Mouse (Mus musculus) urinary bladder, postnatal 14 days (tissue): ENCODE data around the gene Fgfr1op.
A peak's percentile ranks its signal among the peaks of the same experiment; 100 is the strongest.

ENCODE experiments used
- DNase-seq: peaks from one replicate; pipeline ENCODE4 v3.0.0; 2021; ENCODE audit warnings: low spot score

Gene Fgfr1op

DNA sequence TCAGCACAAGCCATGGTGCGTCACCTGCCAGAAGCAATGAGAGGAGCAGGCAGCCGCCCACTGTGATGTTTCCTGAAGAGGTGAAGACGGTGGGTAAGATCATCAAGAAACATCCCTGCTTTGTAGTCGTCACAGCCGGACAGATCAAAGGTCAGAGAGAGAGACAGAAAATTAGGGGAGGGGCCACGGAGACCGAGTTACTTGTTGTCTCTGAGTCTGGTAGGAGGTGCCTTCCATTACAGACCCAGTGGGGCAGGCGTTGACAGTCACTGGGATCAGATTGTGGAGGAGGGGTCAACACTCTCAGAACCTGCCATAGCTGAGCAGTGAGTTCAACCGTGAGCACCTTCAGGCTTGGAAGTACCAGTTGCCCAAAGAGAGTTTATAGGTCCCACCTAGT, 63.3 kb downstream of the Fgfr1op start:
- no peak for DNase-seq

DNA sequence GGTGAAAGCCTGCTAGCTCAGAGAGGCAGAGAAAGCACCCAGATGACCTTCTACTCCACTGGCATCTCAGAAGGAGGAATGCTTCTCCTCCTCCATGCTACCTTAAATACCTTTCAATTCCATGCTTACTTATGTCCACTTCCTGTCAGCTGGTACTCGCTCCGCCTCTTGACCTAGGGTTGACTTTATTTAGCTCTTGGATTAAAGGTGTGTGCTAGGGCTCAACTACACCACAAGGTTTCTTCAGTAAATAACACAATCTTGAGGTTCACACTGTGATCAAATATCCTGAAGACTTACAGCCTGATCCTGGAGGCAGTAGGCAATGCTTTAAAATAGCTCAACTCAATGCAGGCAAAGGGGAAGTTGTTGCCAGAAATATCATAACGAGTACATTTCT, 64.3 kb downstream of the Fgfr1op start:
- no peak for DNase-seq

DNA sequence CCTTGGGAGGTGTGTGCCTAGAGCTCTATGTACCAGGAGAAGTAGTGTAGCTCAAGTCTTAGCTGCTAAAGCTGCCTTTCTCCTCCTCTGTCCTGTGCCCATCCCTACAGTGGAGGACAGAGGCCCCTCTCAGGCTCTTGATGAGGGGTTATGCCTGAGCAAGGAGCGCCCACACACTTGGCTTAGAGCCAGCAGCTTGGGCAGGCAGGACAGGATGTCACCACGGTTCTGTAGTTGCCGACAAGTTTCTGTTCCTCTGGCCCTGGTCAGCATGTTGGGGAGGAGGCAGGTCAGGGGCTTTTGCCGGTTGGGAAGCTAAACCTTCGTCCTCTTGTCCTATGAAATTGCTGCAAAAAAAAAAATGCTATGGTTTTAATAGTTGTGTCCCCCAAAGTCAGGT, 66.8 kb downstream of the Fgfr1op start:
- peak; percentile 12 for DNase-seq

DNA sequence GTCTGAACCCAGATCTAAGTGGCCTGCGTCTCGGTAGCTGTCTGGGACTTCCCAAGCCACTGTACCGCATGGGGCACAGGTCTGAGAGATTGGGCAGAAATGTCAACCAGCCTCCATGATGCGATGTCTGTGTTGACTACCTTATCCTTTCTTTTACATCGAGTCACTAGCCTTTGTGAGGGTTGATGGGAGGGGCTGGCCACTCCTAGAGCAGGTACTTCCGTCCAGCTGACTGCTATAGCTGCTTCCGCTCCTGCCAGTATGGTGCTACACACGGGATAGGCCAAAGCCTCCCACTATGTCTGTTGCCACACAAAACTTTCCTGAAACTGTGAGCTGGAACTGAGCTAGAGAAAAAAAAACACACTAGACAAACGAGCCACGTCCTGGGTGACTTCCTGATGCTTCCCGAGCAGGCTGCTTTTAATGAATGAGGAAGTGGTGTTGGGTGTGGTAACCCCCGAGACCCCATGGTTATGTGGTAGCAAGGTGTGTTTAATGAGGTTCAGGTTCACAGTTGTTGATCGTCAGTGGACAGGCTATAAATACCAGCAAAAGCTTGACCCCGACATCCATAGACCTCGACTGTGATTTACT, 68.4 kb downstream of the Fgfr1op start:
- no peak for DNase-seq

DNA sequence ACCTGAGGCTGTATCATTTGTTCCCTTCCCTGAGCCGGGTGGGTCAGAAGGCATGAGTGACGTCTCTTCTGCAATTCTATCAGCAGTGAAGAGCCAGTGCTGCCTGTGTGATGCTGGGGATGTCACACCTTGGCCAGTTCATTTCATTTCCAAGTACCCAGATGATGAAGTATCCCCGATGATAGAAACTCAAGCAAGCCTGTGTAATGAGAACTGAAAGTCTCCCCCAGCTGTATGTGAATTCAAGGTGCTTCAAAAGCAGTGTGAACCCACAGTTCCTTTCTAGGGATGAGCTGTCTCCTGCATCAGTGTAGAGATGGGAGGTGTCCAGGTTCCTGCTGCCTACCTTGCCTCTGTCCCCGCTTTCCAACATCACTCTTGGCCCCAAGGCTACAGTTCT, 69.2 kb downstream of the Fgfr1op start:
- no peak for DNase-seq

DNA sequence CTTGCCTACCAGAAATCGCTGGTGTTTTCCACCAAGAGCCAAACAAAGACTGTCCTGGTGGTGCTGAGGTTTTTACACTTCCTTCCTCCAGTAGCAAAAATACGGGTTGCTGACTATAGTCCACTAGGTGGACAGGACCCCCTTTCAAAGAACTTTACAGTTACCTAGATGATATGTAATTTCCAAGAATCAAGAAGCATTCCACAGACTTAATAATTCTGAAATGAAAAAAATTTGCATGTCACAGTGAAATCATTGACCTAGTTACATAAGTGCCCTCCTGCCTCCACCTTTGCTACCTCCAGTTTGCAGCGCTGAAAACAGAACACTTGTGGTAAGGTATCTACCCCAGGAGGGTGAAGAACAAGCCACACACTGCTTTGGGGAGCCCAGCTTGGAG, 70.4 kb downstream of the Fgfr1op start, which contains the start of gene Ccr6:
Gene Ccr6, plus strand, starts transcription at position 301 of the 400 bp plus-strand sequence.
- DNase-seq, result no peak

DNA sequence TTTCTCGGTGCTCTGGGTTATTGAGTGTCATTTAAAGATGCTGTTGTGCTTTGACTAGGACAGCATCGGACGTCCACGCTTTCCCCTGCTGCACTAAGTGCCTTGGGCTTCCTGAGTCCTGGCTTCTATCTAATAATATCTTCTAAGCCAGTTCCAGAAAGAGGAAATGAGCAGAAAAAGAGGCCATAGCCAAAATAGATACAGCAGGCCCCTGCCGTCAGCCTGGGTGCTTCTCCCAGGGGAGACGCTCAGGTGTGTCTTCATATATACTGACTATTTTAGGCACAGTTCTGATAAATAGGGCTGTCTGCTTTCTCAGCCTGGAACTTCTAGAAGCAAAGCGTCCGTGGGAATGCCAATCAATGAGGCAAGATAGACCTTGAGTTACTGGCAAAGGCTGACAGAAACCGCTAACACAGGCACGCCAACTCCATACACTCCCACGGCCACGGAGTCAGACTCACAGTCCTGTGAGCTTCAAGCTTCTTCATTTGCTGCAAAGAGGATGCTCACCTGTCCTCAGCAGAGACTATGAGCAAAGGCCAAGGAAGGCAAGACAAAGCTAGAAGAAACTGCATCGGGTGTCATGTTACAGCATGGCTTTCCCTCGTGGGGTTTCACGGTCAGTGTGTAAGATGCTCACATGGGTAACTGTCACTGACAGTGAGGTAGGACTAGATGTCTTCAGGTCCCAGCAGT, 72.9 kb downstream of the Fgfr1op start:
- DNase-seq, result no peak

DNA sequence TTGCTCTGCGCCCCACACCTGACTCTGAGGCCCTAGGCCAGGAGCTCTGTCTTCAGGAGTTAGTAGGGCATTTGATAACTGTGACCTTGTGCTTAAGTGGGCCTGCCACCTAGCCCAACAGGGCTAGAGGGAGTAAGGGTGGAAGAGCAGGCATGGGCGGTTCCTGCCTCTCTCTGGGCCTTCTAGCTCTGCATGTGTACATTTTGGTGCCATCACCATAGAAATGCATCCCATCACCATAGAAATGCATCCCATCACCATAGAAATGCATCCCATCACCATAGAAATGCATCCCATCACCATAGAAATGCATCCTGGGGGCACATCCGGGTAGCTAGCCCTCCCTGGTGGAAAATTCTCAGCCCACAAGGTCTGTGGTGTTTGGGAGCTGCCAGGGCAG, 74.3 kb downstream of the Fgfr1op start:
- no peak for DNase-seq

DNA sequence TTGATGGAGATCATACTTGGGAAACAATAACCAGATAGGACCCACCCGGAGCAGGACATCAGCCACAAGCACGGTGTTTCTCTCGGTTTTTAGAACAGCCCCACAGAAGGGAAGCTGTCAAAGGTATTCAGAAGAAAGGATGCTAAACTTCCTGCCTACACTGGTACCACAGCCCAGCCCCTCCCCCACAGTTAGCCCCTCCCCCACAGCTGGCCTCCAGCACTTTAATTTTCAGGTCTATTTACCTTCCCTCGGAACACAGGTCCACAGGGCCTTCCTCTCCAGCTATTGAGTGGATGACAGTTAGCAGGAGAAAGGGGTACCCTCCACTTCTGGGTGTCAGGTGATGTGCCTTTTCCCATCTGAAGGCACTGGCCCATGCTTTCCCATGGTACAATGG, 75.2 kb downstream of the Fgfr1op start:
- DNase-seq, result no peak

DNA sequence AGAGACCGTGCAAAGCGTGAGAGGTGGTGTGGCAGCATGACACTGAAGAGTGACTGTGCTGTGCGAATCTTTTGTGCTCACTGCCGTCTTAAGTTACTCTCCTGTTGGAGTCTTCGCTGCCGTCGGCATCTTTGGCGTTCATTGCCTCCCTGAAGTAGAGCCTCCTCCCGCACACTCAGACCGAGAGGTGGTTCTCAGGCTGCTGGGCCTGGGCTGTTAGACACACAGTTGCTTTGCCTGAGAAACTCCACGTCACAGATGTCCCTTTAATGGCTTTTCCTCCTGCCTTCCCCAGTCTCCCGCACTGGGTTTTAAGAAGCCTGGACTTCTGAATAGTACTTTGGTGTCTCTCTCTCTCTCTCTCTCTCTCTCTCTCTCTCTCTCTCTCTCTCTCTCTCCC, 76.3 kb downstream of the Fgfr1op start:
- no peak for DNase-seq

DNA sequence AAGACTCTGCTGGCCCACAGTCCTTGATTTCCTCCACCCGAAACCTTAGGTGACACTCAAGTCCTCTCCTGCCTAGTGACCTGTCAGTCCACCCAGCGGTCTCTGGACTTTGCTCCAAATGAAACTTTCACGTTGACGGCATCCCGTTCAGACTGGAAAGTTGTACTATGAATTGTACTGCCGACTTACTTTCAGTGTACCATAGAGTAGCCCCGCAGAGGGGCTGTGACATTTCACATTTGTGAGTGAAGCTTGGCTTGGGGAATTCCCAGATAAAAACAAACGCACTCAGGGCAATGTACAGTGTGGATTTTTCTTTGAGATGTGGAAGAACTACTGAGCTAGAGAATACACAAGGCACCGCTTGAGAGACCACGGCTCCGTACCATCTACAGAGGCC, 76.9 kb downstream of the Fgfr1op start:
- DNase-seq, result no peak

DNA sequence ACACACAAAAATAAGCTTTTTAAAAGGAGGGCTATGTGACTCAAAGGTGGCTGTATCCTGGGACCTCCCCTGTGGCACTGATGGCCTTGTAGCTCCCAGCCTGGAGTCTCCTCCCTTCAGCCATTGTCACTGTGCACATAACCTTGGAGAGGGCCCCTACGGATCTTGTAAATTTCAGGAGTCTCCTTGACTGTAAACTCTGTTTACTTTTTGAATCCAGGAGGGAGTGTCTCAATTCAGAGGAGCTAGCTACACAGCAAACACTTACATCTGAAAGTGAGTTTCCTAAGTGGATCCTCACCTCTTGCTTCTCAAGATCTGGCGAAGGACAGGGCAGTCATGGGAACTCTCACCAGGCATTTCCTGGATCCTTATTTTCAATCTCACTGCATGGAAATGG, 78.8 kb downstream of the Fgfr1op start:
- no peak for DNase-seq

DNA sequence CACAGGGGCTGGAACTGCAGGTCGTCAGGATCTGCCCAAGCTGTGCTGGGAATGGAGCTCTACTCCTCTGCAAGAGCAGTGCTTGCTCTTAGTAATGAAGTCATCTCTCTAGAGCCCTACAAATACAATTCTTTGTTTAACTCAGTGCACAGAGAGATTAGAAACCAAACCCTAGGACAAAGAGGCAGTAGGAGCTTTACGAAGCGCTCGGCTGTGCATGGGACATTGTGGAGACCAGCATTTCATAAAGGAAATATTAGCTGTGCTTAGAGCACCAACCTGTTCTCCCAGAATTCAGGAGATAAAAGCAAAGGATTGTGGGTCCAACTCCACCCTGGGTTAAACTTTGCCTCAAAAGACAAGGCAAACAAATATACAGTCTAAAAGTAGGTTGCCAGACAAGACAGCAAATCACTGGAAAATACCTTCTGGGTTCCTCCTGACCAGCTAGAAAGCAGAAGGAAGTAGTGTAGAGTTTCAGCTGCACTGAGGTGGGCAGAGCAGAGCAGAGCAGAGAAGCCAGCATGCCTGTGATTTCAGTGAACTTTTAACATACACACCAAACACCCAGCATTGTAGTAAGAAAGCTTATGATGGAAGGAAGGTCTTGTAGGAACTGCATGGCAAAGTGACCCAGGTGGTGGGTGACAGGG, 80.9 kb downstream of the Fgfr1op start:
- peak; percentile 9 for DNase-seq
